8 mouse cellular contexts compared by ENCODE assay signal in the genomic region with DNA sequence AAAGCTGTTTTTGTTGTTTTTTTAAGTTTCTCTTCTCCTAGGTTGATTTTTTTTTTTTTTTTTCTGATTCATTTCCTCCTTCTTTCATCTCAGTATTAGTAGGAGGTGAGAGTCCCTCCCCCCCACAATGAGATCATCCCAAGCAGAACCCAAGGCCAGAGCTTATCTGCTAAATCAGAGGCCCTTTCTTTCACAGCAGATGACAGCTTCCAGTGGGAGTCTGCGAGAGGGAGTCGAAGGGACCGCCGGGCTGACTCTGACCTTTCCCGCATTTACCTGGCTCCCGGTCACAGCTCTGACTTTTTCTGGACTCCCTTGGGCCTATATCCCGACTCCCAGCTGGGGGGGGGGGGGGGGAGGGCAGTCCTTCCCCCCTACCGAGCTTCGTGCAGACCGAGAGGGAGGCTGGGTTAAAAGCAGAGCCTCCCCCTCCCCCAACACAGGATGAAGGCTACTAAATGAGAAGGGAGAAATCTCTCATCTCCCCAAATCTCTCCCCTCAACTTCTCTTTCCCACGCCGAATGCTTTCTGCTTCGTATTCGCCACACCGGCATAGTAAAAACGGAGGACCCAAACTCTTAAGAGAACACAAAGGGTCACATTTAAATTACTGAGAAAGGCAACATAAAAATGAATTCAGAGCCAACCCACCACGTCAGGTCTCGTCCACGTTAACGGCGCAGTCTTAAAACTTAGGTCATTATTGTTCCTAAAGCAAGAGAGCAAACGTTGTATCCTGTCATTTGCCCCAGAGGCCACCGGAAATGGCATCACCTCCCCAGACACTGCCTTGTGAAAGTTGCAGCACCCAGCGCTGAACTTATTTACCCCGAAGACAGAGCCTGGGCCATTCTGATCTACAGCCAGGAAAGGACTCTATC.
DNase-seq lines count a peak whose midpoint lies in the region; ATAC-seq and TF ChIP-seq lines count a peak whose summit lies in the region.

No protein-coding gene starts in this region.

- H3K9ac ChIP-seq in forebrain, embryonic 15.5 days (replicated peaks): no peak overlapping the region
- H3K9ac ChIP-seq in intestine, embryonic 15.5 days: no peak overlapping the region

- no peaks in the 10 kb centered on the region for H3K36me3 ChIP-seq in forebrain, embryonic 15.5 days
- no peaks in the 10 kb centered on the region for H3K36me3 ChIP-seq in intestine, embryonic 15.5 days
- peaks cover 2% of the 10 kb centered on the region; the same call in 1 of the 2 replicates for H3K36me3 ChIP-seq in spleen, adult 2 months (ENCODE audit: control insufficient read depth, insufficient read depth, low read length)

- no peak overlapping the region for H3K27ac ChIP-seq in forebrain, embryonic 15.5 days (replicated peaks)
- H3K27ac ChIP-seq in intestine, embryonic 15.5 days: no peak overlapping the region; the same call in 1 of the 2 replicates
- peak overlapping the region; percentile 96 for H3K27ac ChIP-seq in spleen, adult 2 months (ENCODE audit: insufficient read depth, low read length)

- H3K4me1 ChIP-seq in forebrain, embryonic 15.5 days: peaks cover 6% of the 10 kb centered on the region; the same call in 1 of the 2 replicates
- H3K4me1 ChIP-seq in intestine, embryonic 15.5 days (replicated peaks): peaks cover 16% of the 10 kb centered on the region
- H3K4me1 ChIP-seq in spleen, adult 2 months (ENCODE audit: control insufficient read depth, insufficient read depth, insufficient read length): peaks cover 8% of the 10 kb centered on the region

- ATAC-seq in forebrain, embryonic 15.5 days (replicated peaks): no peak
- ATAC-seq in intestine, embryonic 15.5 days: peak; percentile 65

- DNase-seq in retina, postnatal 1 day: peak; percentile 39
- no peak for DNase-seq in retina, embryonic 14.5 days (ENCODE audit: low spot score)
- DNase-seq in lung, postnatal 10 days: peak; percentile 57
- DNase-seq in spleen, adult 2 months (ENCODE audit: low read depth in 1 of 2, low spot score in 2 of 2): peak; percentile 53 to 74
- DNase-seq in right cerebral cortex, postnatal 36 days (ENCODE audit: low spot score in 2 of 2): no peak
- DNase-seq in gastrocnemius, postnatal 10 days: no peak

- no peaks in the 10 kb centered on the region for H3K9me3 ChIP-seq in forebrain, embryonic 15.5 days
- H3K9me3 ChIP-seq in intestine, embryonic 15.5 days: no peaks in the 10 kb centered on the region

- peak; percentile 50; the same call in 1 of the 2 replicates for TF ChIP-seq POLR2A in spleen, adult 2 months (IDR thresholded peaks at IDR 0.05; ENCODE audit: low read depth, low read length)

- H3K4me3 ChIP-seq in forebrain, embryonic 15.5 days: peak overlapping the region; percentile 16; the same call in 1 of the 2 replicates
- H3K4me3 ChIP-seq in intestine, embryonic 15.5 days (replicated peaks): 0 out of 2 replicates have a peak overlapping the region, but pooled peaks have one; percentile 9
- H3K4me3 ChIP-seq in spleen, adult 2 months (ENCODE audit: extremely low read depth, insufficient read depth, insufficient read length): peak overlapping the region; percentile 54

- WGBS in forebrain, embryonic 15.5 days: 17% methylated on average over 25 of the region's 25 CpGs
- 19% methylated on average over 25 of the region's 25 CpGs for WGBS in intestine, embryonic 15.5 days
- 24% methylated on average over 25 of the region's 25 CpGs for WGBS in spleen, adult 2 months

- H3K4me2 ChIP-seq in forebrain, embryonic 15.5 days (replicated peaks): peak overlapping the region; percentile 28
- peak overlapping the region; percentile 42 for H3K4me2 ChIP-seq in intestine, embryonic 15.5 days (replicated peaks)

- H3K27me3 ChIP-seq in forebrain, embryonic 15.5 days: no peaks in the 10 kb centered on the region
- H3K27me3 ChIP-seq in intestine, embryonic 15.5 days (replicated peaks): no peaks in the 10 kb centered on the region
- H3K27me3 ChIP-seq in spleen, adult 2 months (ENCODE audit: control insufficient read depth, insufficient read depth, low read length): no peaks in the 10 kb centered on the region

- no peak for TF ChIP-seq CTCF in spleen, adult 2 months (IDR thresholded peaks at IDR 0.05; ENCODE audit: extremely low read depth, insufficient read depth, insufficient read length, insufficient replicate concordance)

Comparison
In these comparisons a context has a peak if more than half of its experiments do, and no peak if none do; other contexts are left out.
1. DNase-seq: peak in retina, postnatal 1 day (single experiment), lung, postnatal 10 days (single experiment) and spleen, adult 2 months (2 of 2); none in retina, embryonic 14.5 days (single experiment), right cerebral cortex, postnatal 36 days (0 of 2) and gastrocnemius, postnatal 10 days (single experiment).
2. Peak in every context shown above with its lines, with median percentiles within 50 percentile points of each other: H3K4me3 ChIP-seq.